In genomic region chr7:34168470-34169251, GRCm38 (mm10) we compare ENCODE assay signal across 8 mouse cellular contexts. TPM values are rescaled to one million over a fixed set of nuclear protein-coding genes. Genes with fewer than 3 reads are reported as not detected.
A peak's percentile ranks its signal among the peaks of the same experiment; 100 is the strongest.
DNase-seq lines count a peak whose midpoint lies in the region; ATAC-seq lines count a peak whose summit lies in the region.

No protein-coding gene starts in this region.

- peak overlapping the region; percentile 78 for H3K4me2 ChIP-seq in hindbrain, embryonic 14.5 days (replicated peaks)

- ATAC-seq in hindbrain, embryonic 14.5 days (ENCODE audit: low FRiP score) = peak; percentile 96

- peak overlapping the region; percentile 91 for H3K9ac ChIP-seq in hindbrain, embryonic 14.5 days

- H3K27ac ChIP-seq in hindbrain, embryonic 14.5 days = peak overlapping the region; percentile 84

- 10% methylated on average over 30 of the region's 30 CpGs for WGBS in hindbrain, embryonic 14.5 days

- peaks cover 16% of the 10 kb centered on the region for H3K36me3 ChIP-seq in hindbrain, embryonic 14.5 days (replicated peaks; ENCODE audit: control insufficient read depth, insufficient read depth)

- peak overlapping the region; percentile 89 for H3K4me3 ChIP-seq in hindbrain, embryonic 14.5 days (replicated peaks; ENCODE audit: low read length)

- H3K9me3 ChIP-seq in hindbrain, embryonic 14.5 days (ENCODE audit: control insufficient read depth, low read length) = no peaks in the 10 kb centered on the region

- DNase-seq in NIH3T3 (ENCODE audit: low read depth) = peak; percentile 95
- DNase-seq in cerebellum, postnatal 10 days = peak; percentile 97
- peak; percentile 81 to 91 for DNase-seq in frontal cortex, postnatal 14 days (ENCODE audit: low spot score in 2 of 2)
- DNase-seq in hindbrain, embryonic 14.5 days (ENCODE audit: low spot score) = peak; percentile 94
- DNase-seq in layer of hippocampus, postnatal 36 days = peak; percentile 91 to 93
- DNase-seq in lung, postnatal 36 days = peak; percentile 92
- peak; percentile 92 for DNase-seq in retina, postnatal 1 day
- peak; percentile 88 to 94 for DNase-seq in urinary bladder, adult 18-20 months (ENCODE audit: low spot score in 2 of 2)

- peaks cover 11% of the 10 kb centered on the region for H3K4me1 ChIP-seq in hindbrain, embryonic 14.5 days (replicated peaks; ENCODE audit: control insufficient read depth, insufficient read depth, low read length)

- H3K27me3 ChIP-seq in hindbrain, embryonic 14.5 days (ENCODE audit: control insufficient read depth, insufficient read depth, low read length) = no peaks in the 10 kb centered on the region

RNA-seq across cellular contexts. Expression of gene Uba2, which starts 0.7 kb away (rescaled TPM):
- polyA plus RNA-seq in hindbrain, embryonic 14.5 days (2014; fragmentation: Nextera tagmentation; extraction: Ambion mirVana) = 164 and 177 TPM in 2 replicates
- 10 to 100 TPM; 88.9 to 90.0 TPM for total RNA-seq in layer of hippocampus, postnatal 36 days (2021)

RNA-seq across cellular contexts. Expression of gene Pdcd2l, which starts 27.8 kb away (rescaled TPM):
- 63.8 and 68.9 TPM in 2 replicates for polyA plus RNA-seq in hindbrain, embryonic 14.5 days (2014; fragmentation: Nextera tagmentation; extraction: Ambion mirVana)
- total RNA-seq in layer of hippocampus, postnatal 36 days (2021) = 10 to 100 TPM; 21.1 to 25.1 TPM

RNA-seq across cellular contexts. Expression of gene Wtip, which starts 35.6 kb away (rescaled TPM):
- polyA plus RNA-seq in hindbrain, embryonic 14.5 days (2014; fragmentation: Nextera tagmentation; extraction: Ambion mirVana) = 2.5 and 3.2 TPM in 2 replicates
- total RNA-seq in layer of hippocampus, postnatal 36 days (2021) = 10 to 100 TPM; 10.2 to 13.6 TPM

Comparison
In these comparisons a context has a peak if more than half of its experiments do, and no peak if none do; other contexts are left out.
1. Peak in every context shown above with its lines: DNase-seq, ATAC-seq, H3K4me3 ChIP-seq and H3K27ac ChIP-seq.